ENCODE assay signal across 14 mouse cellular contexts in the genomic region with DNA sequence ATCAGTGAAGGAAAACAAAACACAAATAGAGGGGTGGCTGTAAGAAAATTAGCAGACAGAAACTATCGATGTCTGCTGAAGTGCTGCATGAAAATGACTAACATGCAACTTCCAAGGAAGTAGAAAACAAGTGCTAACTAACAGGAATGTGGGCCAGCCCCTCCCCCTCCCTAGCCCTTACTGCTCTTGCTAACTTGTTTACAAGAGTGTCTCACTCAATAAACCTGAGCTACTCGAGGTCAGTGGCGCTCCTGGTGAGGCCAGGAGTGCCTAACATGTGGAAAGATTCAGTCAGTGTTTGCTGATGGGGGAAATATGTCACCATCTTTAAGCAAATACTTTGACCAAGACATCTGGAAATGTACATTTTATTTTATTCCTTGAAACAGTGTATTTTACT.
DNase-seq lines count a peak whose midpoint lies in the region; ATAC-seq and TF ChIP-seq lines count a peak whose summit lies in the region.
"Had no signal": no experiment of that assay in that cellular context is flagged by ENCODE, and none has a peak within 500 bp of the region (broad histone marks: within the 10 kb centered on the region; RNA-seq: fewer than 3 reads in every experiment).

No protein-coding gene starts in this region.

- H3K36me3 ChIP-seq in kidney, embryonic 15.5 days, result no peaks in the 10 kb centered on the region
- H3K36me3 ChIP-seq in liver, postnatal 0 days (replicated peaks; ENCODE audit: insufficient read depth, low read length), result no peaks in the 10 kb centered on the region
- H3K36me3 ChIP-seq: embryonic facial prominence, embryonic 15.5 days; heart, embryonic 10.5 days had no signal

- peak; percentile 93 for ATAC-seq in kidney, embryonic 15.5 days (replicated peaks; ENCODE audit: low FRiP score)
- ATAC-seq in liver, postnatal 0 days, result no peak
- ATAC-seq: forebrain, embryonic 16.5 days; intestine, embryonic 16.5 days had no signal

- no peak overlapping the region for H3K4me3 ChIP-seq in kidney, embryonic 15.5 days (replicated peaks)
- H3K4me3 ChIP-seq in liver, postnatal 0 days (ENCODE audit: low read depth, low read length), result no peak overlapping the region
- H3K4me3 ChIP-seq: embryonic facial prominence, embryonic 15.5 days; heart, embryonic 10.5 days had no signal

- no peaks in the 10 kb centered on the region for H3K27me3 ChIP-seq in kidney, embryonic 15.5 days
- no peaks in the 10 kb centered on the region for H3K27me3 ChIP-seq in liver, postnatal 0 days (ENCODE audit: insufficient read depth, low read length)
- H3K27me3 ChIP-seq: embryonic facial prominence, embryonic 15.5 days had no signal

- WGBS in kidney, embryonic 15.5 days, result 3% methylated on average over 3 of the region's 3 CpGs
- 20% methylated on average over 3 of the region's 3 CpGs for WGBS in liver, postnatal 0 days (ENCODE audit: insufficient replicate concordance)

- peak; percentile 19 for DNase-seq in R1 (ENCODE audit: low read depth, low spot score)
- peak; percentile 72 for DNase-seq in embryo, embryonic 11 days
- peak; percentile 14 for DNase-seq in liver, postnatal 0 days
- DNase-seq in spleen, adult 12 weeks (ENCODE audit: low spot score), result no peak
- no peak for DNase-seq in spleen, postnatal 14 days (ENCODE audit: low spot score in 2 of 2)
- no peak for DNase-seq in B cell, adult 2 months
- DNase-seq: cerebellum, adult 18-20 months; heart, postnatal 4 days; lung, embryonic 14.5 days had no signal

- H3K4me1 ChIP-seq in kidney, embryonic 15.5 days, result peaks cover 8% of the 10 kb centered on the region; the same call in 1 of the 2 replicates
- H3K4me1 ChIP-seq in liver, postnatal 0 days (ENCODE audit: insufficient read depth), result peaks cover 5% of the 10 kb centered on the region
- H3K4me1 ChIP-seq: embryonic facial prominence, embryonic 15.5 days had no signal

- no peak overlapping the region for H3K9ac ChIP-seq in kidney, embryonic 15.5 days
- no peak overlapping the region for H3K9ac ChIP-seq in liver, postnatal 0 days (replicated peaks)
- H3K9ac ChIP-seq: embryonic facial prominence, embryonic 15.5 days; lung, embryonic 14.5 days had no signal

- peak overlapping the region; percentile 34 for H3K27ac ChIP-seq in kidney, embryonic 15.5 days
- H3K27ac ChIP-seq in liver, postnatal 0 days (ENCODE audit: low read depth), result no peak overlapping the region
- H3K27ac ChIP-seq: embryonic facial prominence, embryonic 15.5 days; heart, embryonic 10.5 days had no signal

- TF ChIP-seq CTCF in liver, postnatal 0 days (IDR thresholded peaks at IDR 0.05; ENCODE audit: low read depth), result no peak

- no peaks in the 10 kb centered on the region for H3K9me3 ChIP-seq in kidney, embryonic 15.5 days (replicated peaks)
- H3K9me3 ChIP-seq in liver, postnatal 0 days (ENCODE audit: low read length), result no peaks in the 10 kb centered on the region
- H3K9me3 ChIP-seq: embryonic facial prominence, embryonic 15.5 days; heart, embryonic 10.5 days had no signal

- no peak for TF ChIP-seq EP300 in liver, postnatal 0 days (IDR thresholded peaks at IDR 0.05; ENCODE audit: low read depth)

- no peak overlapping the region for H3K4me2 ChIP-seq in kidney, embryonic 15.5 days
- H3K4me2 ChIP-seq in liver, postnatal 0 days (ENCODE audit: low read depth, low read length), result no peak overlapping the region
- H3K4me2 ChIP-seq: embryonic facial prominence, embryonic 15.5 days; lung, embryonic 14.5 days had no signal

Comparison
In these comparisons a context has a peak if more than half of its experiments do, and no peak if none do; other contexts are left out.
1. DNase-seq: peak in R1 (single experiment), embryo, embryonic 11 days (single experiment) and liver, postnatal 0 days (single experiment); none in spleen, adult 12 weeks (single experiment), spleen, postnatal 14 days (0 of 2) and B cell, adult 2 months (0 of 2).